Mouse (Mus musculus): Measurements from ENCODE around the gene Gramd4. TPM values are rescaled to one million over a fixed set of nuclear protein-coding genes. Genes with fewer than 3 reads are reported as not detected.

The Gramd4 gene
- polyA plus RNA-seq, 1 experiment = 2.3 TPM

- TF ChIP-seq GATA1 (IDR thresholded peaks at IDR 0.05; ENCODE audit: low read length) = no peak
- no peak for TF ChIP-seq TAL1 (IDR thresholded peaks at IDR 0.05; ENCODE audit: low read length)
- peaks cover 20% of the 10 kb centered on the region for H3K36me3 ChIP-seq (ENCODE audit: control insufficient read depth)
- peaks cover 95% of the 10 kb centered on the region for H3K4me1 ChIP-seq (ENCODE audit: control insufficient read depth)
- peaks cover 6% of the 10 kb centered on the region for H3K27me3 ChIP-seq (ENCODE audit: control insufficient read depth)
- H3K9me3 ChIP-seq (ENCODE audit: control insufficient read depth, low read length) = no peaks in the 10 kb centered on the region; the same call in 1 of the 2 replicates
- H3K4me3 ChIP-seq (replicated peaks) = peak overlapping the region; percentile 86
These were observed 413 bp downstream of the Gramd4 start for GRCm38 (mm10) chr15:86057908-86058307.

DNA sequence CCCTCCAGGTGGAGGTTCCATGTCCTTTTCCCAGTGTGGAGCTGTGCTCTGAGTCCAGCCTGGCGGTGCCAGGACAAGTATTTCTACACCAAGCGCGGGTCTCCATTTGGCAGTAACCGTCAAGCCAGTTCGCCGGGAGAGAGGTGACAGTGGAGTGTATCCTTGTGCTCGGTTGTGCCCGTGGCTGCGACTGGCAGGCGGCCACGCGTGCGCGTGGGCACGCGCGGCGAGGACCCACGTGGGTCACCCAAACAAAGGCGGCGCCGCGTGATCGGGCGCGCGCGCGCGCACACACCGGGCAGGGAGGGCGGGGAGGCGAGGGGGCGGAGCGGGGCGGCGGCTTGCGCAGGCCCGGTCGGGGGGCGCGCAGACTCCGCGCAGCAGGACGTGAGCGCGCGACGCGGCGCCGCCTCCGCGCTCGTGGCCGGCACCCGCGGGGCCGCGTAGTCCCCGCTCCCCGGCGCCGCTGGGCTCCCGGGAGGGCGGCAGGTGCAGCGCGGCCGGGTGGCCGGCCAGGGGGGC is 960 bp downstream of the Gramd4 start:
- peaks cover 6% of the 10 kb centered on the region for H3K27me3 ChIP-seq (ENCODE audit: control insufficient read depth)
- peaks cover 22% of the 10 kb centered on the region for H3K36me3 ChIP-seq (ENCODE audit: control insufficient read depth)
- TF ChIP-seq TAL1 (IDR thresholded peaks at IDR 0.05; ENCODE audit: low read length) = no peak
- no peak for TF ChIP-seq GATA1 (IDR thresholded peaks at IDR 0.05; ENCODE audit: low read length)
- H3K9me3 ChIP-seq (ENCODE audit: control insufficient read depth, low read length) = no peaks in the 10 kb centered on the region; the same call in 1 of the 2 replicates
- peak overlapping the region; percentile 86 for H3K4me3 ChIP-seq (replicated peaks)
- peaks cover 96% of the 10 kb centered on the region for H3K4me1 ChIP-seq (ENCODE audit: control insufficient read depth)

GRCm38 (mm10) chr15:86058931-86059834 is 1.7 kb downstream of the Gramd4 start:
- Histone ChIP-seq H3K36me3 (ENCODE audit: control insufficient read depth) (peaks cover 22% of the 10 kb centered on the region), H3K9me3 (ENCODE audit: control insufficient read depth, low read length) (no peaks in the 10 kb centered on the region; the same call in 1 of the 2 replicates), H3K4me3 (replicated peaks) (peak overlapping the region; percentile 86), H3K27me3 (ENCODE audit: control insufficient read depth) (peaks cover 6% of the 10 kb centered on the region), H3K4me1 (ENCODE audit: control insufficient read depth) (peaks cover 96% of the 10 kb centered on the region)
- TF ChIP-seq GATA1 (IDR thresholded peaks at IDR 0.05; ENCODE audit: low read length) (no peak), TAL1 (IDR thresholded peaks at IDR 0.05; ENCODE audit: low read length) (no peak)

GRCm38 (mm10) chr15:86059835-86060380 is 2.4 kb downstream of the Gramd4 start:
- no peaks in the 10 kb centered on the region; the same call in 1 of the 2 replicates for H3K9me3 ChIP-seq (ENCODE audit: control insufficient read depth, low read length)
- H3K27me3 ChIP-seq (ENCODE audit: control insufficient read depth) = peaks cover 6% of the 10 kb centered on the region
- peak overlapping the region; percentile 86 for H3K4me3 ChIP-seq (replicated peaks)
- peaks cover 22% of the 10 kb centered on the region for H3K36me3 ChIP-seq (ENCODE audit: control insufficient read depth)
- TF ChIP-seq TAL1 (IDR thresholded peaks at IDR 0.05; ENCODE audit: low read length) = no peak
- TF ChIP-seq GATA1 (IDR thresholded peaks at IDR 0.05; ENCODE audit: low read length) = peak; percentile 25; the same call in 1 of the 2 replicates
- H3K4me1 ChIP-seq (ENCODE audit: control insufficient read depth) = peaks cover 96% of the 10 kb centered on the region

DNA sequence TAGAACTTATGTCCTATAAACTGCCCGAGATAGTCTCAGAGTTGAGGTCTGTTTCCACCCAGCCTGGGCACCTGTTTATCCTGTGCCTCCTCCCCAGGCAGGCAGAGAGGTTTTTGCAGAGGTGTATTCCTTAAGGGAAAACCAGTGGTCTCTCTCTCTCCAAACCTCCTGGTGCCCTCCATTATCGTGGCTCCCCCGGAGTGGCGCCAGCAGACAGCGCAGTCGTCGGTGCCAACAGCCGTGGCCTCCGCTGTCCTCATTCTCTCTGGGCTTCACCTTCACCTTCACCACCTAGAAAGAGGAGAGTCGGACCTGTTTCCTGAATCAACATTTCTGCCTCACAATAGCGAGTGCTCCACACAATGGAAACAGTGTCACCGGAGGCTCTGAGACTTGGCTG is 3.1 kb downstream of the Gramd4 start:
- Histone ChIP-seq H3K36me3 (ENCODE audit: control insufficient read depth) (peaks cover 28% of the 10 kb centered on the region), H3K4me1 (ENCODE audit: control insufficient read depth) (peaks cover 97% of the 10 kb centered on the region), H3K27me3 (ENCODE audit: control insufficient read depth) (peaks cover 6% of the 10 kb centered on the region), H3K9me3 (ENCODE audit: control insufficient read depth, low read length) (no peaks in the 10 kb centered on the region; the same call in 1 of the 2 replicates), H3K4me3 (replicated peaks) (peak overlapping the region; percentile 86)
- TF ChIP-seq TAL1 (IDR thresholded peaks at IDR 0.05; ENCODE audit: low read length) (no peak), GATA1 (IDR thresholded peaks at IDR 0.05; ENCODE audit: low read length) (no peak)

- peaks cover 4% of the 10 kb centered on the region; the same call in 1 of the 2 replicates for H3K27me3 ChIP-seq (ENCODE audit: control insufficient read depth)
- peak overlapping the region; percentile 23 for H3K4me3 ChIP-seq (replicated peaks)
- H3K9me3 ChIP-seq (ENCODE audit: control insufficient read depth, low read length) = no peaks in the 10 kb centered on the region; the same call in 1 of the 2 replicates
- H3K36me3 ChIP-seq (ENCODE audit: control insufficient read depth) = peaks cover 33% of the 10 kb centered on the region
- peaks cover 96% of the 10 kb centered on the region for H3K4me1 ChIP-seq (ENCODE audit: control insufficient read depth)
- TF ChIP-seq GATA1 (IDR thresholded peaks at IDR 0.05; ENCODE audit: low read length) (no peak), TAL1 (IDR thresholded peaks at IDR 0.05; ENCODE audit: low read length) (no peak)
These were observed 3.7 kb downstream of the Gramd4 start for GRCm38 (mm10) chr15:86061221-86061620.

- TF ChIP-seq GATA1 (IDR thresholded peaks at IDR 0.05; ENCODE audit: low read length) (no peak), TAL1 (IDR thresholded peaks at IDR 0.05; ENCODE audit: low read length) (no peak)
- no peak overlapping the region for H3K4me3 ChIP-seq (replicated peaks)
These were observed 4.5 kb downstream of the Gramd4 start for GRCm38 (mm10) chr15:86061848-86062481.

GRCm38 (mm10) chr15:86064191-86064849 is 6.8 kb downstream of the Gramd4 start:
- H3K4me3 ChIP-seq (replicated peaks) = peak overlapping the region; percentile 42

More at GRCm38 (mm10) chr15:86061848-86062481, 4.5 kb downstream of the Gramd4 start:
- H3K4me1 ChIP-seq (ENCODE audit: control insufficient read depth) = peaks cover 95% of the 10 kb centered on the region
- peaks cover 2% of the 10 kb centered on the region; the same call in 1 of the 2 replicates for H3K27me3 ChIP-seq (ENCODE audit: control insufficient read depth)
- H3K36me3 ChIP-seq (ENCODE audit: control insufficient read depth) = peaks cover 38% of the 10 kb centered on the region
- no peaks in the 10 kb centered on the region; the same call in 1 of the 2 replicates for H3K9me3 ChIP-seq (ENCODE audit: control insufficient read depth, low read length)

More at GRCm38 (mm10) chr15:86064191-86064849, 6.8 kb downstream of the Gramd4 start:
- Histone ChIP-seq H3K27me3 (ENCODE audit: control insufficient read depth) (no peaks in the 10 kb centered on the region), H3K9me3 (ENCODE audit: control insufficient read depth, low read length) (no peaks in the 10 kb centered on the region; the same call in 1 of the 2 replicates), H3K4me1 (ENCODE audit: control insufficient read depth) (peaks cover 98% of the 10 kb centered on the region), H3K36me3 (ENCODE audit: control insufficient read depth) (peaks cover 58% of the 10 kb centered on the region)
- TF ChIP-seq GATA1 (IDR thresholded peaks at IDR 0.05; ENCODE audit: low read length) (no peak), TAL1 (IDR thresholded peaks at IDR 0.05; ENCODE audit: low read length) (no peak)
